ENCODE assay signal across 13 mouse cellular contexts in the genomic region with DNA sequence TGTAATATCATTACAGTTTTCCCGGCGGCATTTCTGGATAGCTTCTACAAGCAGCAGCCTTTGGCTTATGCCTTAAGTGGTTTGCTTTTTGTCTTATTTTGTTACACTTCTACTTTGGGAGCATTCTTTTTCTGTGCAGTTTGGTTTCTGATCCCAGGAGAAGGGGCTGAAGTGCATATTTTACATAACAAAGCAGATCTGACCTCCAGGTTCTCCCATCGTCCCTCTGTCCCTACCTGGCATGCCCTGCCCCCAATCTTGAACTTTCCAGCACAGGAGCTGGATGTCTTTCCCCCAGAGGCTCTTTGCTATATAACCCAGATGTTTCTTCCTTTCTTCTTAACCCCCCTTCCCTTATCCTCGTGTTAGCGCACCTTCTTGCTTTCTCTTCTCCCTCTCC.
"Had no signal": no experiment of that assay in that cellular context is flagged by ENCODE, and none has a peak within 500 bp of the region (broad histone marks: within the 10 kb centered on the region; RNA-seq: fewer than 3 reads in every experiment).

No protein-coding gene starts in this region.

- H3K4me2 ChIP-seq: limb, embryonic 15.5 days; midbrain, embryonic 13.5 days; neural tube, embryonic 15.5 days had no signal

- H3K4me1 ChIP-seq: limb, embryonic 15.5 days; midbrain, embryonic 13.5 days; neural tube, embryonic 15.5 days had no signal

- H3K9ac ChIP-seq: limb, embryonic 15.5 days; midbrain, embryonic 13.5 days; neural tube, embryonic 15.5 days had no signal

- H3K27ac ChIP-seq: left cerebral cortex, adult 2 months; limb, embryonic 15.5 days; midbrain, embryonic 13.5 days; neural tube, embryonic 15.5 days; stomach, postnatal 0 days had no signal

- H3K4me3 ChIP-seq: left cerebral cortex, adult 2 months; limb, embryonic 15.5 days; midbrain, embryonic 13.5 days; myocyte; neural tube, embryonic 15.5 days had no signal

- DNase-seq: kidney, postnatal 4 days; lung, adult 2 months; lung, postnatal 36 days; right cerebral cortex, adult 18-20 months; thymus, postnatal 4 days had no signal

- ATAC-seq: intestine, postnatal 0 days; lung, postnatal 0 days; midbrain, embryonic 13.5 days had no signal

- H3K9me3 ChIP-seq: limb, embryonic 15.5 days; midbrain, embryonic 13.5 days; neural tube, embryonic 15.5 days had no signal

- H3K27me3 ChIP-seq: limb, embryonic 15.5 days; midbrain, embryonic 13.5 days; neural tube, embryonic 15.5 days had no signal
